In the genomic region with DNA sequence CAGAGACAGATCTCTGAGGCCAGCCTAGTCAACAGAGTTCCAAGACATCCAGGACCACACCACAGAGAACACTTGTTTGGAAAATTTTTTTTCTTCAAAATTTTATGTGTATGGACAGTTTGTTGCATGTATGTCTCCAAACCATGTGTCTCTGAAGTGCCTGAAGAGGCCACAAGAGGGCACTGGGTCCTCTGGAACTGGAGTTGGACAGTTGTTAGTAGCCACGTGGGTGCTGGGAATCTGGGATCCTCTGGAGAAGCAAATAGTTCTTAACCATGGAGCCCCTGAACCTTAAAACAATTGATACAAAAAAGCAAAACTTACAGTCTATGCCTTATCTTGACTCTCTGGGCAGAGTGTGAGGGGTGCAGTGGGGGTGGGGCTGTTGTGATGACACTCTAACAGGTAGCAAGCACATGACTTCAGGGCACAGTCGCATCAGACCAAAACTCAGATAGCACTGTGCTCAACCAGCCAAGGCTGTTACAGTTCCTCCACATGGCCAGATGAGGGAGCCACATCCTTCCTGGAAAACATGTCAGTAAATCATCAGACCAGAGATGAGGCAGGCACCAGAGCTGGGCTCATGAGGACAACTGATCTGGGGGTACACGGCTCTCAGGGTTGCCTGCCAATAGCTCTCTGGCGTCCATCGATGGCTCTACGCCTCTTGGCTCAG, we compare ENCODE assay signal across 10 mouse cellular contexts. TPM values are rescaled to one million over a fixed set of nuclear protein-coding genes. Genes with fewer than 3 reads are reported as not detected.
A peak's percentile ranks its signal among the peaks of the same experiment; 100 is the strongest.
DNase-seq lines count a peak whose midpoint lies in the region; ATAC-seq lines count a peak whose summit lies in the region.
"Had no signal": no experiment of that assay in that cellular context is flagged by ENCODE, and none has a peak within 500 bp of the region (broad histone marks: within the 10 kb centered on the region; RNA-seq: fewer than 3 reads in every experiment).

No protein-coding gene starts in this region.

- H3K4me2 ChIP-seq in kidney, embryonic 16.5 days (replicated peaks; ENCODE audit: low read depth, low read length), result no peak overlapping the region
- no peak overlapping the region for H3K4me2 ChIP-seq in kidney, embryonic 15.5 days
- H3K4me2 ChIP-seq: limb, embryonic 12.5 days had no signal

- no peak overlapping the region for H3K27ac ChIP-seq in kidney, embryonic 16.5 days (ENCODE audit: low read length)
- no peak overlapping the region for H3K27ac ChIP-seq in kidney, embryonic 15.5 days
- H3K27ac ChIP-seq: limb, embryonic 12.5 days had no signal

- no peaks in the 10 kb centered on the region for H3K27me3 ChIP-seq in kidney, embryonic 16.5 days (ENCODE audit: insufficient read depth, low read length)
- no peaks in the 10 kb centered on the region for H3K27me3 ChIP-seq in kidney, embryonic 15.5 days
- H3K27me3 ChIP-seq: limb, embryonic 12.5 days had no signal

- no peak overlapping the region for H3K4me3 ChIP-seq in kidney, embryonic 16.5 days (ENCODE audit: low read length)
- no peak overlapping the region for H3K4me3 ChIP-seq in kidney, embryonic 15.5 days (replicated peaks)
- H3K4me3 ChIP-seq: limb, embryonic 12.5 days had no signal

- WGBS in kidney, embryonic 16.5 days, result 88% methylated on average over 6 of the region's 6 CpGs
- WGBS in kidney, embryonic 15.5 days, result 83% methylated on average over 6 of the region's 6 CpGs

- no peaks in the 10 kb centered on the region for H3K4me1 ChIP-seq in kidney, embryonic 16.5 days (ENCODE audit: insufficient read depth, low read length)
- no peaks in the 10 kb centered on the region for H3K4me1 ChIP-seq in kidney, embryonic 15.5 days
- H3K4me1 ChIP-seq: limb, embryonic 12.5 days had no signal

- DNase-seq in kidney, postnatal 14 days, result no peak
- peak; percentile 14 for DNase-seq in thymus, postnatal 14 days
- no peak for DNase-seq in thymus, adult 18-20 months
- DNase-seq in c-Kit-positive CD71-negative TER-119-negative erythroid progenitor cells, embryonic 14.5 days (ENCODE audit: low read depth), result peak; percentile 28
- peak; percentile 25 for DNase-seq in thymus, postnatal 4 days
- no peak for DNase-seq in right cerebral cortex, postnatal 25 days

- no peak overlapping the region for H3K9ac ChIP-seq in kidney, embryonic 16.5 days (replicated peaks; ENCODE audit: low read length)
- no peak overlapping the region for H3K9ac ChIP-seq in kidney, embryonic 15.5 days
- H3K9ac ChIP-seq: limb, embryonic 12.5 days had no signal

- H3K9me3 ChIP-seq in kidney, embryonic 16.5 days (ENCODE audit: low read length), result peaks cover 4% of the 10 kb centered on the region; the same call in 1 of the 2 replicates
- no peaks in the 10 kb centered on the region for H3K9me3 ChIP-seq in kidney, embryonic 15.5 days (replicated peaks)
- H3K9me3 ChIP-seq: limb, embryonic 12.5 days had no signal

- H3K36me3 ChIP-seq in kidney, embryonic 16.5 days (ENCODE audit: insufficient read depth, low read length), result no peaks in the 10 kb centered on the region
- H3K36me3 ChIP-seq in kidney, embryonic 15.5 days, result no peaks in the 10 kb centered on the region
- H3K36me3 ChIP-seq: limb, embryonic 12.5 days had no signal

- peak; percentile 35; the same call in 1 of the 2 replicates for ATAC-seq in kidney, embryonic 16.5 days (ENCODE audit: low FRiP score, low TSS enrichment)
- ATAC-seq in kidney, embryonic 15.5 days (replicated peaks; ENCODE audit: low FRiP score), result no peak

RNA-seq across cellular contexts. Expression of a gene that starts 20.4 kb away (rescaled TPM):
- not detected in 2 replicates for polyA plus RNA-seq in kidney, embryonic 16.5 days (2015; fragmentation: Nextera tagmentation; extraction: Ambion mirVana)
- polyA plus RNA-seq in kidney, embryonic 15.5 days (2015; fragmentation: Nextera tagmentation; extraction: Ambion mirVana), result not detected in 2 replicates
- polyA plus RNA-seq: embryonic facial prominence, embryonic 11.5 days; limb, embryonic 12.5 days had no signal

RNA-seq across cellular contexts. Expression of a gene that starts 24.4 kb away (rescaled TPM):
- polyA plus RNA-seq in kidney, embryonic 16.5 days (2015; fragmentation: Nextera tagmentation; extraction: Ambion mirVana), result not detected in 2 replicates
- not detected in 2 replicates for polyA plus RNA-seq in kidney, embryonic 15.5 days (2015; fragmentation: Nextera tagmentation; extraction: Ambion mirVana)
- polyA plus RNA-seq: embryonic facial prominence, embryonic 11.5 days; limb, embryonic 12.5 days had no signal

RNA-seq across cellular contexts. Expression of a gene that starts 49.7 kb away (rescaled TPM):
- polyA plus RNA-seq in kidney, embryonic 16.5 days (2015; fragmentation: Nextera tagmentation; extraction: Ambion mirVana), result not detected in 2 replicates
- not detected in 2 replicates for polyA plus RNA-seq in kidney, embryonic 15.5 days (2015; fragmentation: Nextera tagmentation; extraction: Ambion mirVana)
- polyA plus RNA-seq: embryonic facial prominence, embryonic 11.5 days; limb, embryonic 12.5 days had no signal

Comparison
In these comparisons a context has a peak if more than half of its experiments do, and no peak if none do; other contexts are left out.
1. DNase-seq: peak in thymus, postnatal 14 days (single experiment), c-Kit-positive CD71-negative TER-119-negative erythroid progenitor cells, embryonic 14.5 days (single experiment) and thymus, postnatal 4 days (single experiment); none in kidney, postnatal 14 days (single experiment), thymus, adult 18-20 months (0 of 2) and right cerebral cortex, postnatal 25 days (single experiment).